Mouse (Mus musculus) liver, adult (tissue): ENCODE measurements around the gene Zfp804b.

ENCODE experiments used
- GATA4 ChIP-seq: IDR thresholded peaks from 2 replicates; pipeline ENCODE4 v1.6.1; 2014; ENCODE audit warnings: mild to moderate bottlenecking, low read length; ENCODE audit not compliant: insufficient replicate concordance

Gene Zfp804b

DNA sequence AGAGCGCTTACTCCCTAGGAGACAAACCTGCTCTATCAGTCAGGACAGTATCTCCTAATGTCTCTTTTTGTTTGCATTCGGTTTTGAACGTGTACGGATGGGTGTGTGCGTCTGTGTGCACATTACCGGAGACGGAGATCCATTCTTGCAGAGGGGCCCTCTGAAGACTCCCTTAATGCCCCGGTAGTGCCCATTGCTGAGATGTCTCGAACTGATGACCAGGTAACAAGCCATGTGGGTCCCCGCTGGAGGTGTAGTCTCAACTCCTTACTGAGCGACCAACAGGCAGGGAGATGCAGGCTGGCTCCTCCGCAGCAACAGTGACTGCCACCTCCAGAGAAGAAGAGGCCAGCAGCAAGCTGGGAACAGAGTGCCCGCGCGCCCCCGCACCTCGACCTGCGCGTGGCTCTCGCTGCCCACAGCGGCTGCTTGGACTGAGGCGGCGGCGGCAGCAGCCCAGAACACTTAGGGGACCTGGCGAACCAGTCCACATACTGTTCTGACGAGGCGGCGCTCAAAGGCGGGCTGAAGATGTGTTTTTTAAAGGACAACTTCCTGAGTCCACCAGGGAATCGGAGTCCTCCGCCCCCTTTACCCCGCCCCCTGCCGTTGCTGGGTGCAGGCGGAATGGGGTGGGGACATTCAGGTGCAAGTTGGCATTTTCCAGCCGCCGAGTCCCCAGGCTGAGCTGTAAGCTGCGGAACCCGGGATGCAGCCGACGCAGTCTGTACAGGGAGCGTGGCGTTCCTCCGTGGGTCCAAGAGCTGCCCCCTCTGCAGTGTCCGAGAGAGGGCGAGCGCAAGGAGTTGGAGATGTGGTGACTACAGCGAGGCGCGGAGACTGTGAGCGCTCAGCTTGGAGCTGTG lies at the start of gene Zfp804b:
TSS of gene Zfp804b (minus strand) at position 612 of the 866 bp plus-strand sequence.
- no peak for TF ChIP-seq GATA4

DNA sequence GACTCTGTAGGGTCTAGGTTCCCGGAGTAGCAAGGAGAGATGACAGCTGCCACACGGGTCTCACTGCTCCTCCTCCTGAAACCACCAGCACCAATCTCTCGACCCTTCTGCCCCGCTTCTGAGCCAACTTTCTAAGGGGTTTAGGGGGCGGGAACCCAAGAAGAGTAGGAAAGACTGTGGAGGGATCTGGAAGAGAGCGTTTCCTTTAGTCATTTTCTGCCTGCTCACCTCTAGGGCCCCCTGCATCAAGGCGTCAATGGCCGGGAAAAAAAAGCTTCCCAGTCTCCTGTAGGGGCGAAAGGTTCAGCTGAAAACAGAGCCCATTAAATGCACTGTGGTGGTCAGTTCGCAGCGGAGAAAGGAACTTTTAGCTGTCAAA lies 444 bp upstream of the Zfp804b start:
- TF ChIP-seq GATA4, result no peak

DNA sequence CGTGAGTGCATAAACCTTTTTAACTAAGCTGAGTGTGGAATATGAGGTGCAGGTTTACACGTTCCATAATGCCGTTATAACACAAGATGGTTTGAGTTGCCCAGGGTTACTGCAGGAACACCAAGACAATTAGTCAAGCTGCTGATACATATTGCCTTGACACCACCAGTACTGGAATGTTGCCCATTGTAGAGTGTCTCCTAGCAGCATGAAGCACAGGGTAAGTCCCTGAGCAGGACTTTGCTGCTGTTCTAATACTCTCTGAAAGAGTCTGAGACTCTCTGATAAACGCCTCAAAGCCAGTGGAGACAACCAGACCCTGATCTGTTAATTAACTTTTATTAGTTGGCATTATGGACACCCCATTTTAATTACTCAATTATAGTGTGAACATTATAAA lies 19.0 kb downstream of the Zfp804b start:
- no peak for TF ChIP-seq GATA4

DNA sequence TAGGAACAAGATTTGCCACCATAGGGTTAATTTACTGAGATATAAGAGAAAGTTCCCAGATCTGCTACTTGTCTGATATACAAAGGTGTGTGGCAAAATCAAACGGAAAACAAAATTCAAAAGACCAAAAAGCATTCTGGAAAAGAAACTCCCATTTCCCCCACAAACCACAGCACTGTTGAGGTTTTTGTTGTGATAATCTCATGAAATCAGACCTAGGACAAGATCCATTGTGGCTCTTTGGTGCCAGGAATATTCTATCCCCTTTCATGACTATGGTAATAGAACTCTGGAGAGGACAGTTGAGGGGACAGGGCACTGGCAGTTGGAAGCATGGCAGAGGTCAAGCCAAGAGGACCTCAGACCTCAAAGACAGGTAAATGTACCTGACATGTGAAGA lies 40.7 kb downstream of the Zfp804b start, which contains the start of gene Tex47:
TSS of gene Tex47 (plus strand) at position 301 of the 400 bp plus-strand sequence.
- no peak for TF ChIP-seq GATA4

DNA sequence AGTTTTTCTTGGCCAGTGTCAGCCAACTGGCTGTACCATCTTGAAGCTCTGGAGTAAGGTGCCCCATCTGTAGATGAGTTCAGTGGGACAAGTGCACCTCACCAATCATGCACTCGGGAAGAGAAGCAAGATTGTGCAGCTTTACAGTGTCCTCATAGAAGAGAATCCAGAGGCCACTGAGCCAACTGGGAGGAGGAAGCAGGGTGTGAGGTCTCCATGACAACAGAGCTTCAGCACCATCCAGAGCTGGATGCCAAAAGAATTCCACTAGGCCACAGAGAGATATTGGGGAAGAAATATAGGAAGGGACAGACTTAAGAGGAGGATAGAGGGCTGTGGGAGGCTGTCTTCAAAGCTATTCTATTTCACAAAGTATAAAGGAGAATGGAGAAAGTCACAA lies 41.6 kb downstream of the Zfp804b start:
- no peak for TF ChIP-seq GATA4

DNA sequence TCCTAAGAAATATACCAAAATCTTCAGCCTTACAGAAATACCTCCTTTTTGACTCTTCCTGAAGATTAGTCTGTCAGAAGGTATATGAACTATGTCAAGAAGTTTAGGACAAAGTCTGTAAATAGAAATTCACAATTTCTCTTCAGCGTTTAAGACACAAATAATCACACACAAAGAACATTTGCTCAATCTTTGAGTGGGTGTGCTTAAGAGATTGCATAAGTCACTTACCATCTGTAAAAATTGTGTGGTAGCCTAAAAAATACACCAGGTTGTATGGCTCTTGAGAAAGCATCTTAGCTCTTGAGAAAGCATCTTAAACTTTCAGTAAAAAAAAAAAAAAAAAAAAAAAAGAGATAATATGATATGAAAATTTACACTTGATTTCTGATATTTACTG lies 60.2 kb downstream of the Zfp804b start:
- no peak for TF ChIP-seq GATA4

DNA sequence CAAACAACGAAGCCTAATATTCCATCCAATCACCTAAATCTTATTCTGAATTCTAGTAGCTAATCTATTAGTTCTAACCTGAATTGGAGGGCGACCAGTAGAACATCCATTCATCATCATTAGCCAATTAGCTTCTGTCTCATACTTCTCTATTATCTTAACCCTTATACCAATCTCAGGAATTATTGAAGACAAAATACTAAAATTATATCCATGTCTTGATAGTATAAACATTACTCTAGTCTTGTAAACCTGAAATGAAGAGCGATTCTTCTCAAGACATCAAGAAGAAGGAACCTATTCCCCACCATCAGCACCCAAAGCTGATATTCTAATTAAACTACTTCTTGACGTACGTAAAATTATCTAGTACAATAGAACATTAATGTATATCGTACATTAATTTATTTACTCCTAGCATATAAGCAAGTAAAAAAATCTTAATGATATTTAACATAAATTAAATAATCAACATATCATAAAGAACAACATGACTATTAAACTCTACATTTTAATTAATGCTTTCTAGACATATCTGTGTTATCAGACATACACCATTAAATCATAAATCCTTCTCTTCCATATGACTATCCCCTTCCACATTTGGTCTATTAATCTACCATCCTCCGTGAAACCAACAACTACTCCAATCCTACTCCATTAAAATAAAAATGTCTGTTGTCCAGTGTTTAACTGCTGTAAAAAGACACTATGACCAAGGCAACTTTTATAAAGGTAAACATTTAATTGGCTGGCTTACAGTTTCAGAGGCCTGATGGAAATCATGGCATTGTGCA lies 67.7 kb downstream of the Zfp804b start:
- no peak for TF ChIP-seq GATA4

DNA sequence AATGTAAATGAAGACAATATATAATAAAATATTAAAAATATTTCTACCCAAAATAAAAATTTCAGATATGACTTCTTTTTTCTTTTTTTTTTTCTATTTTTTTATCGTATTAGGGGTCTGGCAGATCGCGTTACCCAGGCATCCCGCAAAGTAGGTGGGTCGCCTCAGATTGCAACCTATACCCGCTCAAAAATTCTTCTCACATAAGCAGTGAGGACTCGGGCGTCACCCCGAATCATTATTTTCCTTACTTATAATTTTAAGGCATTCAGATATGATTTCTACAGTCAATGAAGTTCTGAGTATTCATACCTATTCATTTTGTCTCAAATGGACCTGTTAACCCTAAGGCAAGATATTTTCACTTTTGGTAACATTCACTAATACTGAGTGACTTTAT lies 167.0 kb downstream of the Zfp804b start:
- no peak for TF ChIP-seq GATA4

DNA sequence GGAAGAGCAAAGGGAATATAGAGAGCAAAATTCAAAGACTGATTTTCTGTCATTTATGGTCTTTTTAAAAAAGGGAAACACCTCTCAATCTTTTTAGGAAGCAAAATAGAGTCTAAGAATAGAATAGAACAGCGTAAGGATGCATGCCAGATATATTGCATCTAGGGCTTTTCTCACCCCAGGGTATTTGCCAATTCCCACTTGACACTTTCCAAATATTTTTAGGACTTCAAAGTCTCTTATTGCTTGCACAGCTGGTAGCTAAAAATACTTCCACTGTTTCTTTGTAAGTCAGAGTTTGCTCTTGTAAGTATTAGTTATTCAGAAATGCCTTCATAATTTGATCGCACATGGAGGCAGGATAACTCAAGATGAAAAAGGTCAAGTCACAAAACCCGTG lies 204.9 kb downstream of the Zfp804b start:
- no peak for TF ChIP-seq GATA4

DNA sequence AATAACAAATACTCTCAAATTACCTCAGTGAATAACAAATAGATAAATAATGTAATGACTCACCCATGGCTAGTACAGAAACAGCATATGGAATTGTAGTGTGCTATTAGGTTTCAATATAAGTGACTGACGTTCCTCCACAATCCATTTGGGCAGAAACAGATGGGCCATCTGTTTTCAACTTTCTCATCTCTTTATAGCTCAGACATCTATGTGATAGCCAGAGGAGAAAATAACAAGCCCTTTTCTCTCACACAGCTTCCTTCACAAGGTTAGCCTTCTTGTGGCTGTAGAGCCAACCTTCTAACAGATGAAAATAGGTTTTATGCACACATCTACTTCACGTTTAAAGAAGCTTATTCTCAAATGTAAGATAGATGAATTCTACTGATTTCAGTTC lies 242.2 kb downstream of the Zfp804b start:
- TF ChIP-seq GATA4, result no peak

DNA sequence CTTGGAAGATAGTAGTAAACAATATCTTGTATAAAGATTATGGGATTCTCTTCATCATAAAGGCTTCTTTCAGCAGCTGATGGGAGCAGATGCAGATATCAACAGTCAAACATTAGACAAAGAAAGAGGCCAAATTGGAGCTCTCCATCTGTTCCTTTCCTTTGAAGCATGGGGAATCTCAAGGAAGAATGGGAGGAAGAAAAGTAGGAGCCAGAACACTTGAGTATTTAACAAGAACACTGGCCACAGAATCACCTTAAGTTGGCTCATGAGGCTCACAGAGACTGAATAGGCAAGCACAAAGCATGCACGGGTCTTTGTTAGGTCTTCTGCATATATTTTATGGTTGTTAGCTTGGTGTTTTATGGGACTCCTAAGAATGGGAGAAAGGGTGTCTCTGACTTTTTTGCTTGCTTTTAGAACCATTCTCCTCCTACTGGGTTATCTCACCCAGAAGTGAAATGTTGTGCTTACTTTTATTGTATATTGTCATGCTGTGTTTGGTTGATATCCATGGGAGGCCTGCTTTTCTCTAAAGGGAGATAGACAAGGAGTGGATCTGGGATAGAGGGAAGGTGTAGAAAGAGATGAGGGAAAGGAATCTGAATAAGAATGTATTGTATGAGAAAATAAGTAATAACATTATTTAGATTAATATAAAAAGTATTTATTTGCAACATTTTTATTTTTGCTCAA lies 270.5 kb downstream of the Zfp804b start:
- no peak for TF ChIP-seq GATA4

DNA sequence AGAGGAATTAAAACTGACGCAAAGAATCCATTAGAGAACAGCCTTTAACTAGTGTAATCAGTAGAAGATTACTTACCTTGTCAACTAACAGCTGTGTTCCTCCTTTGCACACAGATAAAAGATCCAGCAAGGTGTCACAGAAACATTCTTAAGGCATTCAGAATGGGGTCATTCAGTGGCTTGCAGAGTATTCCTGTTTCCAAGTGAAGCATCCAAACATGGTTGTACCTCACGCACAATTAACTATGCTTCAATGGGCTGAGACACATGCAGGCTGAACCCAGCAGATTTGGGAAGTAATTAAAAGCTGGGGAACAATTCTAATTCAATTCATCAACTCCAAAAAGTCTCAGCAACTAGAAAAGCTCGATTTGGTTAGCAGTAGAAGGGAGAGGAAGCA lies 337.1 kb downstream of the Zfp804b start:
- TF ChIP-seq GATA4, result no peak

DNA sequence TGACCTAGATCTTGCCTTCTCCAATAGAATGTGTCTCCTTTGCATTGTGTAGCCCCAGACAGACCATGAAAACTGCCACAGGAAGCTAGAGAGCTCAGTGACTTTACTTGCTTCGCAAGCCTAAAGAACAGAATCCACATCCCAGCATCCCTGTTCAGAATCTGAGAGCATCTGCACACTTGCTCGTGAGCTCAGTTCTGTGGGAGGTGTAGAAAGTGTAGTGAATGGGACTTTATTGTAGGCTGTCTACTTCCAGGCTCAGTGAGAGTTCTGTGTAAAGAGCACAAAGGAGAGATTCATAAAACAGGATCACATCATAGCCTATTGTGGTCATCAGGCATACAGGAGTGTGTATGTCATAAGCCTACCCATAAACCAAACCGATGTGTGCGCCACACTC lies 360.6 kb downstream of the Zfp804b start:
- TF ChIP-seq GATA4, result no peak

DNA sequence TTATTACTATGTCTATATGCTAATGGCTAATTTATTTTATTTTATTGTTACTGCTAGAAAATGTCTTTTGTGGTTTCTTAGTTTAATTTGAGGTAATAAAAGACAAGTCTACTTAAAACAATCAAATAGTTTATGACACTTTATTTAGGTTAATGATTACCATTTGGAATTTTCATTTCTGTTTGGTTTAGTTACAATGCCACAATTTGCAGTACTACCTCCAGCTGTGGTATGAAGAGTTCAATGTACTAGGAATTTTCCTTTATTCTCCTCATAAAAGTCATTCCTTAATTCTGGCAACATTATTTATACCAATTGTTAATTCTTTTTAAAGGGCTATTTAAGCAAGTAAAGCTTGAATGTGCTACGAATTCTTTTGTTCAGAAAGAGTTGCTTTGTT lies 409.7 kb downstream of the Zfp804b start:
- TF ChIP-seq GATA4, result no peak

DNA sequence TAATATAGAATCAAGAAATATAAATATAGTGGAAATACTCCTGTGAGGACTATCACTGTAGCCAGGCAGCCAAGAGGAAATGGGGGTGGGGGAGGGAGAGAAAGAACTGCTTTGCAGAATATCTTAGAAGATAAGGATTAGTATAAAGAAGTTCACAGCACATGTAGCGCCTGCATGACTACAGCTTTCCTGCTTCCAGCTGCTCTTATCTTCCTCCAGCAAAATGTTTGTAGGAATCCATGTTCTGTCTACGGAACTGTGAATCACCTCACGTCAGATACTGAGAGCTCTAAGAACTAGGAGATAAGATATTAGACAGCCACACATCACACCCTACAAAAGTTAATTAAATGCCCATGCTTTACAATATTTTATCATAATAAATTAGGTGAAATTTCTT lies 433.3 kb downstream of the Zfp804b start:
- 0 out of 2 replicates have a peak, but pooled peaks have one; percentile 11 for TF ChIP-seq GATA4

DNA sequence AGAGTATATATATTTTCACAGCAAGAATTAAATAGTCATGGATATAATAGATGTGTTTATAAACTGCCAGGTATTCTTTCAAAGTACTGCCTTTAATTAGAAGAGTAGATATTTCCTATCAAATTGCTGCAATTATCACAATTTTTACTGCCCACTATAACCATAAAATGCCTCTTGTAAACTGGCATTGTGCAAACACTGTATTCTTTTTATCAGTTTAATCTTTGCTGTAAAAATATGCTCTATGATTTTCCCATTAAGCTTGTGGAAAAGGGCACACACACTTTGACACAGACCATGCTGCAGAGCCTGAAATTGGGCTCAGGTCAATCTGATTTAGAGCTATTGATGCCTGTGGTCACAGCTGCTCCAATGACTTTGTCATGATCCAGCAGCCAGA lies 463.2 kb downstream of the Zfp804b start:
- no peak for TF ChIP-seq GATA4

DNA sequence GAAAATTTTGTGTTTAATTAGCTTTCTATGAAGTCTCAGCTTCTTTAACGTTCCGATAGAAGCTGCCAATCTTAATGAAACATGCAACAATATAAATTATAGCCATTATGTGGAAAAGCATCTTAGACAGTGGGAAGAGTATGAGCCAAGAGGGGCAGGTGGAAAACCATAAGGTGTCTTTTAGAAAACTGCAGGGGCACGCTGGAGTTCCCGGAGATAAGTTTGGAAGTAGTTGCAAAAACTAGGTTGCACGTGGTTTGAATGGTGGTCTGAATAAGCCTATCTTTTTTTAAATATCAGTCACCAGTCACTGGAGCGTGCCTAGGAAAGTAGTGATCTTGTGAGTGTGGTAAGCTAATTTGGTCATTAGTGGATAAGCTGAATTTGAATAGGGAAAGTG lies 473.0 kb downstream of the Zfp804b start:
- no peak for TF ChIP-seq GATA4
